Mouse (Mus musculus): ENCODE measurements around the gene Olfr223. TPM values are rescaled to one million over a fixed set of nuclear protein-coding genes. Genes with fewer than 3 reads are reported as not detected.
"Not testable (repeated sequence)": the region's sequence is repeated elsewhere in the genome, so short reads cannot be mapped to it uniquely, and the experiment has no call there.

The Olfr223 gene
- polyA plus RNA-seq, 1 experiment from 2014 or later, result not detected

DNA sequence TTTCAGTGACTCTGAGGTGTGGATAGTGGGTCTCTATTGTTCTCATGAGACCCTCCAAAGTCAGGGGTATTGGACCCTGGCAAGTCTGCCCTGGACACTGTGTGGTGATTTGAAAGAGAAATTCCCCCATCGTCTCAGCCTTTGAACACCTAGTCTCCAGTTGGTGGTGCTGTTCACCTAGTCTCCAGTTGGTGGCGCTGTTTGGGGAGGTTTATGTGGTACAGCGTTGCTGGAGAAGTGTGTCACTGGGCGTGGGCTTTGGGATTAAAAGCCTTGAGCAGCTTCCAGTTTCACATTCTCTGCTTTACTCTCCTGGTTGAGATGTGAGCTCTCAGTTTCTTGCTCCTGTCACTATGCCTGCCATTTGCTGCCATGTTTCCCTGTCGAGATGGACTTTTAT, 39.9 kb upstream of the Olfr223 start:
- peak; percentile 94 for DNase-seq (ENCODE audit: low spot score, missing footprints)
- Histone ChIP-seq H3K4me3 (ENCODE audit: low read depth, low read length) (no peak overlapping the region), H3K9ac (ENCODE audit: low read length) (no peak overlapping the region), H3K27ac (ENCODE audit: low read depth, low read length) (no peak overlapping the region), H3K4me2 (no peak overlapping the region), H3K27me3 (ENCODE audit: control insufficient read depth, insufficient read depth, low read length) (no peaks in the 10 kb centered on the region), H3K36me3 (ENCODE audit: control insufficient read depth, insufficient read depth, low read length) (no peaks in the 10 kb centered on the region), H3K4me1 (ENCODE audit: control insufficient read depth, insufficient read depth, low read length) (no peaks in the 10 kb centered on the region), H3K9me3 (ENCODE audit: control insufficient read depth, low read length) (no peaks in the 10 kb centered on the region)
- ATAC-seq (ENCODE audit: low FRiP score), result no peak
- 24% methylated on average over 5 of the region's 5 CpGs for WGBS

DNA sequence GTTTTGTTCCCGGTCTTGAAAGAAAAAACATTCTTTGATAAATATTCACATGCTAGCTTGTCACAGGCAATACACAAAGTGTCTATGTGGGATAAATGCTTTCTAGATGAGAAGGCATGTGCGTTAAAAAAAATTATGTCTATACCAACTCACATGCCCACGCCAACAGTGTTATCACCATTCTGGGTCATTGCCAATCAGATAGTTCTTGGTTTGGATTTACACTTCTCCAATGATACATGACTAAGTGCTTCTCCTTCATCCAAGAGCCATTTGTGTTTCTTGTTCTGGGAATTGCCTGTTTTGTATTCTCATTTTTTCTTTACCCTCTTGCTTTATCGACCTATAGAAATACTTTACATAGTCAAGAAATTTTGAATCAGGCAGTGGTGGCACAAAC, 38.9 kb upstream of the Olfr223 start:
- no peak overlapping the region for H3K9ac ChIP-seq (ENCODE audit: low read length)
- no peak overlapping the region for H3K4me3 ChIP-seq (ENCODE audit: low read depth, low read length)
- H3K4me2 ChIP-seq, result no peak overlapping the region
- ATAC-seq (ENCODE audit: low FRiP score) (no peak), DNase-seq (ENCODE audit: low spot score, missing footprints) (no peak)
- H3K36me3 ChIP-seq (ENCODE audit: control insufficient read depth, insufficient read depth, low read length), result no peaks in the 10 kb centered on the region
- WGBS, result 87% methylated on average over 4 of the region's 4 CpGs
- H3K27me3 ChIP-seq (ENCODE audit: control insufficient read depth, insufficient read depth, low read length), result no peaks in the 10 kb centered on the region
- H3K9me3 ChIP-seq (ENCODE audit: control insufficient read depth, low read length), result no peaks in the 10 kb centered on the region
- no peaks in the 10 kb centered on the region for H3K4me1 ChIP-seq (ENCODE audit: control insufficient read depth, insufficient read depth, low read length)
- H3K27ac ChIP-seq (ENCODE audit: low read depth, low read length), result no peak overlapping the region

DNA sequence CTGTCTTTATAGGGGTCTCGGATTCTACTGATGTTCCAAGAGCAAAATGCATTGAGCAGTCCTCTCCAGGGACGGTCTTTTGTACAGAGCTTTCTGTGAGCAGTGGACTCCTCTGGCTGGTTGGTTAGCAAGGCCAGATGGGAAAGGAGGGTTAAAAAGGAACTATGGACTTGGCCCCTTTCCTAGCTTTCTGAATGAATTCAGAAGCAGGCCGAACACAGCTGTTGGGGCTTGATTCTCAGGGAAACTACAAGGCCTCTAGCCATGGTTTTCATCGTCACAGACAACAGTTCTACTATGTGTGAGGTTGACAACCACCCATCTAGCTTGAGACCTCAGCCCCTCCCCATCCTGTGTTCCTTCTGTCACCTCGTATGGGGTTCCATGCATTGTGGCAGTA, 36.8 kb upstream of the Olfr223 start:
- Histone ChIP-seq H3K27me3 (ENCODE audit: control insufficient read depth, insufficient read depth, low read length) (no peaks in the 10 kb centered on the region), H3K9me3 (ENCODE audit: control insufficient read depth, low read length) (no peaks in the 10 kb centered on the region), H3K36me3 (ENCODE audit: control insufficient read depth, insufficient read depth, low read length) (no peaks in the 10 kb centered on the region), H3K27ac (ENCODE audit: low read depth, low read length) (no peak overlapping the region), H3K4me2 (no peak overlapping the region), H3K4me3 (ENCODE audit: low read depth, low read length) (no peak overlapping the region), H3K9ac (ENCODE audit: low read length) (no peak overlapping the region), H3K4me1 (ENCODE audit: control insufficient read depth, insufficient read depth, low read length) (no peaks in the 10 kb centered on the region)
- no peak for ATAC-seq (ENCODE audit: low FRiP score)
- no peak for DNase-seq (ENCODE audit: low spot score, missing footprints)
- WGBS, result 83% methylated on average over 5 of the region's 5 CpGs

DNA sequence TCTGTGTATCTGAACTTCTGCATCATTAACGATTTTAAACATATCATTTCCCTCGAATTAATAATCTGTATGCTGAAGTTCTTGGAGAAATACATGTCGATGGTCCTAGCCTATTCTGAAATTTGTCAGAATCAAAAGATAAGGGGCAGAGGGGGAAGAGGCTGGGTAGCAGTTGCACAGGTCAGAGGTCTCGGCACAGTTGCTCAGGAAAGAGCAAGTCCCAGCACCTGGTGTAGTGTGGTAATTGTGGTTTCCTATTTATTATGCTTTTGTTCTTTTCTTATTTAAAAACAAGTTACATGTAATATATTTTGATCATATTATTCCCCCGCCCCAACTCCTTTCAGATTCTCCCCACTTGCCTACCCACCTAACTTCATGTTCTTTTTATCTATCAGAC, 35.1 kb upstream of the Olfr223 start:
- H3K27ac ChIP-seq (ENCODE audit: low read depth, low read length), result no peak overlapping the region
- no peaks in the 10 kb centered on the region for H3K27me3 ChIP-seq (ENCODE audit: control insufficient read depth, insufficient read depth, low read length)
- H3K4me1 ChIP-seq (ENCODE audit: control insufficient read depth, insufficient read depth, low read length), result no peaks in the 10 kb centered on the region
- H3K9ac ChIP-seq (ENCODE audit: low read length), result no peak overlapping the region
- no peaks in the 10 kb centered on the region for H3K36me3 ChIP-seq (ENCODE audit: control insufficient read depth, insufficient read depth, low read length)
- no peak overlapping the region for H3K4me2 ChIP-seq
- 80% methylated on average over 5 of the region's 5 CpGs for WGBS
- no peak overlapping the region for H3K4me3 ChIP-seq (ENCODE audit: low read depth, low read length)
- no peaks in the 10 kb centered on the region for H3K9me3 ChIP-seq (ENCODE audit: control insufficient read depth, low read length)
- ATAC-seq (ENCODE audit: low FRiP score) (no peak), DNase-seq (ENCODE audit: low spot score, missing footprints) (no peak)

GRCm38 (mm10) chr11:59626192-59626591, 33.1 kb upstream of the Olfr223 start:
- Histone ChIP-seq H3K4me3 (ENCODE audit: low read depth, low read length) (no peak overlapping the region), H3K4me1 (ENCODE audit: control insufficient read depth, insufficient read depth, low read length) (no peaks in the 10 kb centered on the region), H3K9ac (ENCODE audit: low read length) (no peak overlapping the region), H3K4me2 (no peak overlapping the region), H3K36me3 (ENCODE audit: control insufficient read depth, insufficient read depth, low read length) (no peaks in the 10 kb centered on the region), H3K9me3 (ENCODE audit: control insufficient read depth, low read length) (no peaks in the 10 kb centered on the region), H3K27ac (ENCODE audit: low read depth, low read length) (no peak overlapping the region), H3K27me3 (ENCODE audit: control insufficient read depth, insufficient read depth, low read length) (no peaks in the 10 kb centered on the region)
- DNase-seq (ENCODE audit: low spot score, missing footprints) (no peak), ATAC-seq (ENCODE audit: low FRiP score) (no peak)
- 90% methylated on average over 7 of the region's 7 CpGs for WGBS

- WGBS, result 40% methylated on average over 6 of the region's 6 CpGs
- Histone ChIP-seq H3K4me2 (no peak overlapping the region), H3K9ac (ENCODE audit: low read length) (no peak overlapping the region), H3K27ac (ENCODE audit: low read depth, low read length) (no peak overlapping the region), H3K27me3 (ENCODE audit: control insufficient read depth, insufficient read depth, low read length) (no peaks in the 10 kb centered on the region), H3K4me1 (ENCODE audit: control insufficient read depth, insufficient read depth, low read length) (no peaks in the 10 kb centered on the region), H3K4me3 (ENCODE audit: low read depth, low read length) (no peak overlapping the region), H3K9me3 (ENCODE audit: control insufficient read depth, low read length) (no peaks in the 10 kb centered on the region), H3K36me3 (ENCODE audit: control insufficient read depth, insufficient read depth, low read length) (no peaks in the 10 kb centered on the region)
- ATAC-seq (ENCODE audit: low FRiP score) (no peak), DNase-seq (ENCODE audit: low spot score, missing footprints) (peak; percentile 83)
These were observed 31.0 kb upstream of the Olfr223 start for GRCm38 (mm10) chr11:59624017-59624630.

DNA sequence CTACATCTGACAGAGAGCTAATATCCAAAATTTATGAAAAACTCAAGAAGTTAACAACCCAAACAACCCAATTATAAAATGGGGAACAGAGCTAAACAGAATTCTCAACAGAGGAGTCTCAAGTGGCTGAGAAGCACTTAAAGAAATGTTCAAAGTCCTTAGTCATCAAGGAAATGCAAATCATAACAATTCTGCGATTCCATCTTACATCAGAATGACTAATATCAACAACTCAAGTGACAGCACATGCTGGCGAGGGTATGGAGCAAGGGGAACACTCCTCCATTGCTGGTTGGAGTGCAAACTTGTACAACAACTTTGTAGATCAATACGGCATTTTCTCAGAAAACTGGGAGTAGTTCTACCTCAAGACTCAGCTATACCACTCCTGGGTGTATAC, 29.1 kb upstream of the Olfr223 start:
- no peaks in the 10 kb centered on the region for H3K9me3 ChIP-seq (ENCODE audit: control insufficient read depth, low read length)
- no peak overlapping the region for H3K4me2 ChIP-seq
- no peak overlapping the region for H3K27ac ChIP-seq (ENCODE audit: low read depth, low read length)
- WGBS, result 83% methylated on average over 3 of the region's 3 CpGs
- no peaks in the 10 kb centered on the region for H3K27me3 ChIP-seq (ENCODE audit: control insufficient read depth, insufficient read depth, low read length)
- no peaks in the 10 kb centered on the region for H3K36me3 ChIP-seq (ENCODE audit: control insufficient read depth, insufficient read depth, low read length)
- ATAC-seq (ENCODE audit: low FRiP score) (no peak), DNase-seq (ENCODE audit: low spot score, missing footprints) (no peak)
- H3K9ac ChIP-seq (ENCODE audit: low read length), result no peak overlapping the region
- H3K4me1 ChIP-seq (ENCODE audit: control insufficient read depth, insufficient read depth, low read length), result no peaks in the 10 kb centered on the region
- no peak overlapping the region for H3K4me3 ChIP-seq (ENCODE audit: low read depth, low read length)

DNA sequence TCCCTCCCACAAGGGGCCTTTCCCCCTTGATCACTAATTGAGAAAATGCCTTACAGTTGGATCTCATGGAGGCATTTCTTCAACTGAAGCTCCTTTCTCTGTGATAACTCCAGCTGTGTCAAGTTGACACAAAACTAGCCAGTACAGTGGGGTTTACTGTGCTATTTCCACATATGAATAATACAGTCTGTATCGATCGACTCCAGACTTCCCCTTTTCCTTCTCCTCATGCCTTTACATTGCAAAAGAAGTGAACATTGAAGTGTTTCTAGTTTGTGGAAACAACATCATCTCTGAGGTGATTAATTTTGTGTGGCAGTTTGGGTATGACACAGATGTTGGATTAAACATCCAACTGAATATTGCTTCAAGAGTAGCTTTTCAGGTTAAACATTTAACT, 23.9 kb upstream of the Olfr223 start:
- not testable (repeated sequence) for H3K36me3 ChIP-seq (ENCODE audit: control insufficient read depth, insufficient read depth, low read length); ATAC-seq (ENCODE audit: low FRiP score); H3K4me2 ChIP-seq; H3K9ac ChIP-seq (ENCODE audit: low read length); H3K27ac ChIP-seq (ENCODE audit: low read depth, low read length); H3K4me3 ChIP-seq (ENCODE audit: low read depth, low read length); DNase-seq (ENCODE audit: low spot score, missing footprints); H3K27me3 ChIP-seq (ENCODE audit: control insufficient read depth, insufficient read depth, low read length); H3K9me3 ChIP-seq (ENCODE audit: control insufficient read depth, low read length); H3K4me1 ChIP-seq (ENCODE audit: control insufficient read depth, insufficient read depth, low read length)
- WGBS, result 99% methylated on average over 2 of the region's 2 CpGs

DNA sequence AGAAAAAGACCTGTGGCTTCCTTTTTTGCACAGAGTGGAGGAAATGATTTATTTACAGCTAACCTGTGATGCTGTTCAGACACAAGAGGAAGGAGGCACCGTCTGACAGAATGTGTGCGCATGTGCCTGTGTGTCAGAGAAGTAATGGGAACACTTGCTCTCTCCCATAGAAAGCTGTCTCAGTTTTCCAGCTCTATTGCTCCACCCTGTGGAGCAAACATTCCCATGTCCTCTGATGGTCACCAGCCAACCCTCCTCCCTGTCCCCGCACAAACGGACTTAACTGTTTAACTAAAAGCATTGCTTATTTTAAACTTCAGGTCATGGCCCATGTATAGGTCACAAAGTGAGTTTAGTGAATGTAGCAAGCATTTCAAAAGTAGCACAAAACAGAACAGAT, 21.0 kb upstream of the Olfr223 start:
- no peaks in the 10 kb centered on the region for H3K4me1 ChIP-seq (ENCODE audit: control insufficient read depth, insufficient read depth, low read length)
- H3K36me3 ChIP-seq (ENCODE audit: control insufficient read depth, insufficient read depth, low read length), result no peaks in the 10 kb centered on the region
- H3K27ac ChIP-seq (ENCODE audit: low read depth, low read length), result no peak overlapping the region
- H3K27me3 ChIP-seq (ENCODE audit: control insufficient read depth, insufficient read depth, low read length), result no peaks in the 10 kb centered on the region
- H3K4me3 ChIP-seq (ENCODE audit: low read depth, low read length), result no peak overlapping the region
- ATAC-seq (ENCODE audit: low FRiP score) (no peak), DNase-seq (ENCODE audit: low spot score, missing footprints) (no peak)
- H3K4me2 ChIP-seq, result no peak overlapping the region
- H3K9me3 ChIP-seq (ENCODE audit: control insufficient read depth, low read length), result no peaks in the 10 kb centered on the region
- H3K9ac ChIP-seq (ENCODE audit: low read length), result no peak overlapping the region
- 63% methylated on average over 4 of the region's 4 CpGs for WGBS

DNA sequence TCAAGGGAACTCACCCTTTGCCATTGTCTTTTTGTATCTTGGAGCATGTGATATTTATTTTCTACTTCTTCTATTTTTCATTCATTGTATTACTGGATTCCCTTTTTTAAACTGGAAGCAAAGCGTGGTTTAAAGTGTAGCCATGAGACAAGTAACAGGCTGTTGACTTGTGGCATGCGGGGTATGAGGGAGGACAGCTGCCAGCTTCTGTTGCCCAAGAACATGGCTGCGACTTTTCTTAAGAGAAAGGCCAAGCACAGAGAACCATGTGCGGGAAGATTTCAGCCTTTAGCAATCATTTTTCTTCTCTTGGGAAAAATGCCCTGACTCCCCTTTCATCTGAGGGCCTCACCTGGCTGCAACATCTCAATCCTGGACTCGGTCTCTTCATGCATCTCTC, 18.6 kb upstream of the Olfr223 start:
- Histone ChIP-seq H3K4me3 (ENCODE audit: low read depth, low read length) (no peak overlapping the region), H3K36me3 (ENCODE audit: control insufficient read depth, insufficient read depth, low read length) (no peaks in the 10 kb centered on the region), H3K4me1 (ENCODE audit: control insufficient read depth, insufficient read depth, low read length) (no peaks in the 10 kb centered on the region), H3K9ac (ENCODE audit: low read length) (no peak overlapping the region), H3K27ac (ENCODE audit: low read depth, low read length) (no peak overlapping the region), H3K4me2 (no peak overlapping the region), H3K9me3 (ENCODE audit: control insufficient read depth, low read length) (no peaks in the 10 kb centered on the region), H3K27me3 (ENCODE audit: control insufficient read depth, insufficient read depth, low read length) (no peaks in the 10 kb centered on the region)
- no peak for DNase-seq (ENCODE audit: low spot score, missing footprints)
- 85% methylated on average over 5 of the region's 5 CpGs for WGBS
- ATAC-seq (ENCODE audit: low FRiP score), result no peak
